Mouse (Mus musculus): ENCODE measurements at regions not wholly inside any gene's neighbourhood (a gene's known extent, or its start where the extent isn't known, plus 50 kb on each side); places are given as distances from the start of the nearest gene placed in this dataset.

DNA sequence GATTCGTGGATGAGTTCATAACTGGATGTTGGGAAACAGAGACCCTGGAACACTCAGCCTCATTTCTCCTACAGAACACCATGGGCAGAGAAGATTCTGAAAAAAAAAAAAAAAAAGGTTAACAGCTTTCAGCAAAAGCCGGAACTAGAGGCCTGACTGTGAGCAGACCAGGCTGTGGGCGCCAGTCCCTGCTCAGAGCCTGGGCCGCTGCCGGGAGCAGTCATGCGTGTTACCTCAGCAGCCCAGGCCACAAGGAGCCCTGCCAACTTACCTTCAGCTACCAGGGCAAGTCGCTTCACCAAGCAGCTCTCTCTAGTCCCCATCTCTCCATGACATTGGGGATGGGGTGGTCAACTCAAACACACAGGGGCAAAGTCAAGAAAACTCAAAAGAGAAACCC, 140.6 kb upstream of the 1700016C15Rik start:
- in situ Hi-C loops (cut with MboI; ENCODE audit: low pct_ligation_motif_present, low pct_unique_long_range_greater_than_20kb, low sequenced_read_pairs) (no loop called here), dilution Hi-C loops (cut with MboI; ENCODE audit: extremely low pct_ligation_motif_present, extremely low pct_unique_long_range_greater_than_20kb, low sequenced_read_pairs) (no loop called here)

DNA sequence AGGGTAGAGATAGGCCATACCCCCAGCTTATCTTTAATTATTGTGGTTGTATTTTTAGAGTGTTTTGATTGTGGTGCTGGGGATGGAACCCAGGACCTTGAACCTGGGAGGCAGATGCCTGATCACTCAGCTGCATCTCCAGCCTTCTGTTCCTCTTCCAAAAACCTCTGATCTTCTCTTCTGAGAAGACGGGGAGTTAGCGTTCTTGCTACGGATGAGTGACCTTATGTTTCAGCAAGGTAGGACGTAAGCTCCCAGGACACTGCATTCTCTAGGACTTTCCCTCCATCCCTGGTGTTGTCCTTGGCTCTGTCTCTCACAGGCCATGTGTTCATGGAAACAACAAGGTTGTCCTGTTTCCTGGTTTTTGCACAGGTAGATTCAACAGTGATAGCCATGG, 140.0 kb upstream of the 1700016C15Rik start:
- Histone ChIP-seq H3K4me3 (replicated peaks in 1 of 3; ENCODE audit: low read depth in 2 of 3, low read length in 2 of 3, poor library complexity in 1 of 3) (no peak overlapping the region), H3K27ac (ENCODE audit: insufficient read depth, low read depth) (no peak overlapping the region), H3K36me3 (replicated peaks in 1 of 2; ENCODE audit: control insufficient read depth in 1 of 2, insufficient read depth in 1 of 2, low read length in 1 of 2) (no peaks in the 10 kb centered on the region), H3K79me2 (replicated peaks; ENCODE audit: control insufficient read depth, extremely low read depth, insufficient read depth, poor library complexity, severe bottlenecking) (no peaks in the 10 kb centered on the region), H3K9ac (ENCODE audit: insufficient read depth, low read depth) (no peak overlapping the region), H3K4me2 (ENCODE audit: insufficient read depth, low read depth, poor library complexity, severe bottlenecking) (no peak overlapping the region), H3K4me1 (ENCODE audit: control insufficient read depth in 1 of 2, insufficient read depth in 2 of 2) (peaks cover 0 to 14% of the 10 kb centered on the region in 2 experiments; a peak in 2 of 4 replicates), H3K9me3 (replicated peaks; ENCODE audit: low read length) (no peaks in the 10 kb centered on the region), H3K27me3 (replicated peaks) (no peaks in the 10 kb centered on the region)
- dilution Hi-C loops (cut with MboI; ENCODE audit: extremely low pct_ligation_motif_present, extremely low pct_unique_long_range_greater_than_20kb, low sequenced_read_pairs) (no loop called here), in situ Hi-C loops (cut with MboI; ENCODE audit: low pct_ligation_motif_present, low pct_unique_long_range_greater_than_20kb, low sequenced_read_pairs) (no loop called here)
- TF ChIP-seq CHD2 (IDR thresholded peaks at IDR 0.05; ENCODE audit: low read length) = no peak
- no peak for DNase-seq (ENCODE audit: extremely low read depth)

More for the DNA sequence above, 140.6 kb upstream of the 1700016C15Rik start:
- H3K27ac ChIP-seq (ENCODE audit: insufficient read depth, low read depth) = no peak overlapping the region
- no peaks in the 10 kb centered on the region for H3K36me3 ChIP-seq (replicated peaks in 1 of 2; ENCODE audit: control insufficient read depth in 1 of 2, insufficient read depth in 1 of 2, low read length in 1 of 2)
- TF ChIP-seq USF1 (IDR thresholded peaks at IDR 0.05; ENCODE audit: low read depth, low read length) (no peak), ZNF384 (IDR thresholded peaks at IDR 0.05; ENCODE audit: low read depth, low read length) (peak; percentile 48; the same call in 1 of the 2 replicates)
- no peak overlapping the region for H3K4me3 ChIP-seq (replicated peaks in 1 of 3; ENCODE audit: low read depth in 2 of 3, low read length in 2 of 3, poor library complexity in 1 of 3)
- H3K79me2 ChIP-seq (replicated peaks; ENCODE audit: control insufficient read depth, extremely low read depth, insufficient read depth, poor library complexity, severe bottlenecking) = no peaks in the 10 kb centered on the region
- H3K9ac ChIP-seq (ENCODE audit: insufficient read depth, low read depth) = no peak overlapping the region
- H3K4me2 ChIP-seq (ENCODE audit: insufficient read depth, low read depth, poor library complexity, severe bottlenecking) = no peak overlapping the region
- DNase-seq (ENCODE audit: extremely low read depth) = no peak
- H3K27me3 ChIP-seq (replicated peaks) = no peaks in the 10 kb centered on the region
- no peaks in the 10 kb centered on the region for H3K9me3 ChIP-seq (replicated peaks; ENCODE audit: low read length)
- peaks cover 0 to 14% of the 10 kb centered on the region in 2 experiments; a peak in 2 of 4 replicates for H3K4me1 ChIP-seq (ENCODE audit: control insufficient read depth in 1 of 2, insufficient read depth in 2 of 2)

DNA sequence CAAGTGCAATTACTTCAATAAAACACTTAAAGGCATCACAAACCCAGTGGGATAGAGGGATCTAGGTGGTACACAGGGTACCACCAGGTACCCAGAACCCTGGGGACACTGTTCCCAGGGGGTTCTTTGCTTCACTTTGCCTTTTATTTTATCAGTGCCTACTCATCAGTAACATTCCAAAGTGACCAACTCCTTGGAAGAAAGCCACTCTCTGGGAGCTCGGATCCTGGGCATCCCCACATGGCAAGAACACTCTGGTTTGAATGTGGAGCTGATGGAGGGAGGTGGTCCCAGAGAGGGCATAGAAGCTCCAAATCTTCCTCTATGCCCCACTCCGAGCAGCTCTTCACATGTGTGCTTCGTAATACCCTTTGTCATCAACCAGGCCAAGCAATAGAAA, 137.9 kb upstream of the 1700016C15Rik start:
- no peaks in the 10 kb centered on the region for H3K36me3 ChIP-seq (replicated peaks in 1 of 2; ENCODE audit: control insufficient read depth in 1 of 2, insufficient read depth in 1 of 2, low read length in 1 of 2)
- no peak overlapping the region for H3K4me3 ChIP-seq (replicated peaks in 1 of 3; ENCODE audit: low read depth in 2 of 3, low read length in 2 of 3, poor library complexity in 1 of 3)
- no peaks in the 10 kb centered on the region for H3K9me3 ChIP-seq (replicated peaks; ENCODE audit: low read length)
- peaks cover 0 to 6% of the 10 kb centered on the region in 2 experiments; a peak in 1 of 4 replicates for H3K4me1 ChIP-seq (ENCODE audit: control insufficient read depth in 1 of 2, insufficient read depth in 2 of 2)
- no peaks in the 10 kb centered on the region for H3K79me2 ChIP-seq (replicated peaks; ENCODE audit: control insufficient read depth, extremely low read depth, insufficient read depth, poor library complexity, severe bottlenecking)
- no peaks in the 10 kb centered on the region for H3K27me3 ChIP-seq (replicated peaks)
- H3K4me2 ChIP-seq (ENCODE audit: insufficient read depth, low read depth, poor library complexity, severe bottlenecking) = no peak overlapping the region
- no peak for DNase-seq (ENCODE audit: extremely low read depth)
- H3K9ac ChIP-seq (ENCODE audit: insufficient read depth, low read depth) = no peak overlapping the region
- H3K27ac ChIP-seq (ENCODE audit: insufficient read depth, low read depth) = no peak overlapping the region
- no peak for TF ChIP-seq CTCF (conservative IDR thresholded peaks at IDR 0.05 in 1 of 2, IDR thresholded peaks at IDR 0.05 in 1 of 2; ENCODE audit: low read depth in 2 of 2, low read length in 2 of 2)
- no peak for TF ChIP-seq CHD1 (IDR thresholded peaks at IDR 0.05; ENCODE audit: low read depth, low read length)
- no peak for TF ChIP-seq POLR2A (IDR thresholded peaks at IDR 0.05; ENCODE audit: low read depth, low read length)
- no peak for TF ChIP-seq KAT2A (IDR thresholded peaks at IDR 0.05; ENCODE audit: insufficient replicate concordance, low read length)
- no peak for TF ChIP-seq GABPA (IDR thresholded peaks at IDR 0.05; ENCODE audit: insufficient replicate concordance, low read depth, low read length)
- no peak for TF ChIP-seq RCOR1 (conservative IDR thresholded peaks at IDR 0.05; ENCODE audit: low read depth, low read length)
- no peak for TF ChIP-seq ZKSCAN1 (IDR thresholded peaks at IDR 0.05; ENCODE audit: borderline replicate concordance, low read depth, low read length)
- no peak for TF ChIP-seq TBP (conservative IDR thresholded peaks at IDR 0.05; ENCODE audit: low read depth, low read length)
- no peak for TF ChIP-seq MXI1 (IDR thresholded peaks at IDR 0.05; ENCODE audit: low read depth, low read length)
- TF ChIP-seq BHLHE40 (IDR thresholded peaks at IDR 0.05; ENCODE audit: low read depth, low read length) = no peak
- TF ChIP-seq IRF4 (IDR thresholded peaks at IDR 0.05; ENCODE audit: low read depth, low read length) = no peak
- no peak for TF ChIP-seq ELF1 (IDR thresholded peaks at IDR 0.05; ENCODE audit: low read depth, low read length)
- TF ChIP-seq USF1 (IDR thresholded peaks at IDR 0.05; ENCODE audit: low read depth, low read length) = no peak
- TF ChIP-seq MEF2A (IDR thresholded peaks at IDR 0.05; ENCODE audit: borderline replicate concordance, low read depth, low read length) = no peak
- no peak for TF ChIP-seq JUND (conservative IDR thresholded peaks at IDR 0.05; ENCODE audit: low read depth, low read length)
- TF ChIP-seq ZC3H11A (IDR thresholded peaks at IDR 0.05; ENCODE audit: low read depth, low read length) = no peak
- no peak for TF ChIP-seq NELFE (IDR thresholded peaks at IDR 0.05; ENCODE audit: low read depth, low read length)
- no peak for TF ChIP-seq E2F4 (IDR thresholded peaks at IDR 0.05; ENCODE audit: insufficient replicate concordance, low read depth, low read length)
- in situ Hi-C loops (cut with MboI; ENCODE audit: low pct_ligation_motif_present, low pct_unique_long_range_greater_than_20kb, low sequenced_read_pairs) = no loop called here
- dilution Hi-C loops (cut with MboI; ENCODE audit: extremely low pct_ligation_motif_present, extremely low pct_unique_long_range_greater_than_20kb, low sequenced_read_pairs) = no loop called here

Data from CH12.LX (cell line).